Mouse (Mus musculus) kidney, embryonic 15.5 days (tissue): ENCODE measurements around the gene Tob1. TPM values are rescaled to one million over a fixed set of nuclear protein-coding genes. Genes with fewer than 3 reads are reported as not detected.

Source experiments
- ATAC-seq: fragments of 200-750 bp; cut with Nextera tagmentation; replicated peaks from 2 replicates; pipeline ENCODE4 v1.8.0; 2017; ENCODE audit warnings: moderate TSS enrichment; ENCODE audit not compliant: low FRiP score
- H3K27ac ChIP-seq: fragments of 300-500 bp; sonication (generic); 2 replicates; pipeline ENCODE4 v1.5.1; 2015; ENCODE audit warnings: mild to moderate bottlenecking, inconsistent platforms
- H3K27me3 ChIP-seq: fragments of 300-500 bp; sonication (generic); 2 replicates; pipeline ENCODE4 v1.6.1; 2015; ENCODE audit warnings: inconsistent platforms
- H3K36me3 ChIP-seq: fragments of 300-500 bp; sonication (generic); 2 replicates; pipeline ENCODE4 v1.6.1; 2015; ENCODE audit warnings: inconsistent platforms
- H3K4me1 ChIP-seq: fragments of 300-500 bp; sonication (generic); 2 replicates; pipeline ENCODE4 v1.6.1; 2015; ENCODE audit warnings: inconsistent platforms
- H3K4me2 ChIP-seq: fragments of 300-500 bp; sonication (generic); 2 replicates; pipeline ENCODE4 v1.6.1; 2015; ENCODE audit warnings: moderate library complexity, mild to moderate bottlenecking, inconsistent platforms
- H3K4me3 ChIP-seq: fragments of 300-500 bp; sonication (generic); replicated peaks from 2 replicates; pipeline ENCODE4 v1.5.1; 2015; ENCODE audit warnings: mild to moderate bottlenecking, inconsistent platforms
- H3K9ac ChIP-seq: fragments of 300-500 bp; sonication (generic); 2 replicates; pipeline ENCODE4 v1.6.1; 2015; ENCODE audit warnings: mild to moderate bottlenecking, inconsistent platforms
- H3K9me3 ChIP-seq: fragments of 300-500 bp; sonication (generic); replicated peaks from 2 replicates; pipeline ENCODE4 v1.6.1; 2016; ENCODE audit warnings: inconsistent platforms
- WGBS: fragments of 180-500 bp; shearing (Covaris S2); methylation state at CpG from one replicate; pipeline ENCODE4 v1.1.7; 2015; ENCODE audit warnings: mixed read lengths; 5-methylcytosine and 5-hydroxymethylcytosine counted together
- polyA plus RNA-seq: library from polyadenylated mRNA; unstranded; fragments of >200 nt; fragmentation: Nextera tagmentation; extraction: Ambion mirVana; gene quantifications from 2 replicates; pipeline ENCODE4 v1.2.1, GENCODE M21; 2015

The Tob1 gene
- polyA plus RNA-seq, 1 experiment from 2014 or later = 36.6 TPM

GRCm38 (mm10) chr11:94199771-94200170 is 11.5 kb upstream of the Tob1 start:
- no peak for ATAC-seq
- 87% methylated on average over 2 of the region's 2 CpGs for WGBS
- no peak overlapping the region for H3K27ac ChIP-seq
- H3K36me3 ChIP-seq = no peaks in the 10 kb centered on the region
- 0 out of 2 replicates have a peak, but pooled peaks cover 2% of the 10 kb centered on the region for H3K4me1 ChIP-seq
- no peak overlapping the region for H3K4me2 ChIP-seq
- H3K4me3 ChIP-seq = no peak overlapping the region
- no peaks in the 10 kb centered on the region for H3K9me3 ChIP-seq
- no peaks in the 10 kb centered on the region for H3K27me3 ChIP-seq
- no peak overlapping the region for H3K9ac ChIP-seq

- no peaks in the 10 kb centered on the region for H3K4me1 ChIP-seq
- WGBS = 86% methylated on average over 4 of the region's 4 CpGs
- H3K4me3 ChIP-seq = no peak overlapping the region
- no peaks in the 10 kb centered on the region for H3K27me3 ChIP-seq
- H3K4me2 ChIP-seq = no peak overlapping the region
- no peak for ATAC-seq
- no peak overlapping the region for H3K9ac ChIP-seq
- H3K9me3 ChIP-seq = no peaks in the 10 kb centered on the region
- no peaks in the 10 kb centered on the region for H3K36me3 ChIP-seq
- H3K27ac ChIP-seq = no peak overlapping the region
Measured at GRCm38 (mm10) chr11:94200422-94200821, 10.8 kb upstream of the Tob1 start.

- H3K4me2 ChIP-seq = no peak overlapping the region
- H3K27ac ChIP-seq = no peak overlapping the region
- H3K36me3 ChIP-seq = no peaks in the 10 kb centered on the region
- H3K4me3 ChIP-seq = no peak overlapping the region
- 83% methylated on average over 5 of the region's 5 CpGs for WGBS
- H3K27me3 ChIP-seq = no peaks in the 10 kb centered on the region
- no peak overlapping the region for H3K9ac ChIP-seq
- no peaks in the 10 kb centered on the region for H3K9me3 ChIP-seq
- no peak for ATAC-seq
- H3K4me1 ChIP-seq = no peaks in the 10 kb centered on the region
Measured at GRCm38 (mm10) chr11:94202106-94202505, 9.1 kb upstream of the Tob1 start.

GRCm38 (mm10) chr11:94203066-94203465 is 8.2 kb upstream of the Tob1 start:
- no peak for ATAC-seq
- Histone ChIP-seq H3K4me3 (no peak overlapping the region), H3K36me3 (no peaks in the 10 kb centered on the region), H3K9me3 (no peaks in the 10 kb centered on the region), H3K27ac (no peak overlapping the region), H3K4me2 (no peak overlapping the region), H3K27me3 (no peaks in the 10 kb centered on the region), H3K9ac (no peak overlapping the region), H3K4me1 (no peaks in the 10 kb centered on the region)
- WGBS = 63% methylated on average over 3 of the region's 3 CpGs

- Histone ChIP-seq H3K9me3 (no peaks in the 10 kb centered on the region), H3K4me2 (no peak overlapping the region), H3K27me3 (no peaks in the 10 kb centered on the region), H3K36me3 (no peaks in the 10 kb centered on the region), H3K27ac (no peak overlapping the region), H3K4me1 (no peaks in the 10 kb centered on the region), H3K4me3 (no peak overlapping the region), H3K9ac (no peak overlapping the region)
- WGBS = 89% methylated on average over 10 of the region's 10 CpGs
- ATAC-seq = no peak
Measured at GRCm38 (mm10) chr11:94206398-94207114, 4.7 kb upstream of the Tob1 start.

GRCm38 (mm10) chr11:94208811-94209675 is 2.2 kb upstream of the Tob1 start:
- Histone ChIP-seq H3K27me3 (no peaks in the 10 kb centered on the region), H3K4me2 (peak overlapping the region; percentile 98), H3K9me3 (no peaks in the 10 kb centered on the region), H3K36me3 (peaks cover 7% of the 10 kb centered on the region), H3K9ac (no peak overlapping the region), H3K27ac (peak overlapping the region; percentile 99), H3K4me3 (peak overlapping the region; percentile 96), H3K4me1 (peaks cover 17% of the 10 kb centered on the region)
- WGBS = 40% methylated on average over 8 of the region's 8 CpGs
- no peak for ATAC-seq

GRCm38 (mm10) chr11:94209695-94210131 is 1.5 kb upstream of the Tob1 start:
- no peak for ATAC-seq
- Histone ChIP-seq H3K36me3 (peaks cover 14% of the 10 kb centered on the region), H3K4me2 (peak overlapping the region; percentile 98), H3K9me3 (no peaks in the 10 kb centered on the region), H3K9ac (peak overlapping the region; percentile 61), H3K27me3 (no peaks in the 10 kb centered on the region), H3K27ac (peak overlapping the region; percentile 99), H3K4me3 (peak overlapping the region; percentile 96), H3K4me1 (peaks cover 21% of the 10 kb centered on the region)
- WGBS = under 1% methylated on average over 14 of the region's 14 CpGs

GRCm38 (mm10) chr11:94210191-94211086 is 815 bp upstream of the Tob1 start:
- Histone ChIP-seq H3K9ac (peak overlapping the region; percentile 69), H3K27me3 (no peaks in the 10 kb centered on the region), H3K27ac (peak overlapping the region; percentile 99), H3K36me3 (peaks cover 15% of the 10 kb centered on the region), H3K4me1 (peaks cover 21% of the 10 kb centered on the region), H3K9me3 (no peaks in the 10 kb centered on the region), H3K4me3 (peak overlapping the region; percentile 96), H3K4me2 (peak overlapping the region; percentile 98)
- under 1% methylated on average over 50 of the region's 56 CpGs for WGBS
- peak; percentile 84 for ATAC-seq

GRCm38 (mm10) chr11:94211651-94212488 is 616 bp downstream of the Tob1 start:
- ATAC-seq = peak; percentile 30
- Histone ChIP-seq H3K9ac (peak overlapping the region; percentile 98), H3K27ac (peak overlapping the region; percentile 99), H3K27me3 (no peaks in the 10 kb centered on the region), H3K4me3 (peak overlapping the region; percentile 96), H3K4me2 (peak overlapping the region; percentile 67), H3K9me3 (no peaks in the 10 kb centered on the region), H3K36me3 (peaks cover 21% of the 10 kb centered on the region), H3K4me1 (peaks cover 34% of the 10 kb centered on the region)
- under 1% methylated on average over 41 of the region's 61 CpGs for WGBS

GRCm38 (mm10) chr11:94212489-94212836 is 1.2 kb downstream of the Tob1 start:
- peaks cover 21% of the 10 kb centered on the region for H3K36me3 ChIP-seq
- no peaks in the 10 kb centered on the region for H3K9me3 ChIP-seq
- H3K9ac ChIP-seq = peak overlapping the region; percentile 62
- peak overlapping the region; percentile 67 for H3K4me2 ChIP-seq
- H3K4me1 ChIP-seq = peaks cover 36% of the 10 kb centered on the region
- no peaks in the 10 kb centered on the region for H3K27me3 ChIP-seq
- H3K4me3 ChIP-seq = peak overlapping the region; percentile 96
- peak overlapping the region; percentile 99 for H3K27ac ChIP-seq
- WGBS = 2% methylated on average over 7 of the region's 7 CpGs
- no peak for ATAC-seq

- Histone ChIP-seq H3K27me3 (no peaks in the 10 kb centered on the region), H3K4me3 (peak overlapping the region; percentile 96), H3K36me3 (peaks cover 21% of the 10 kb centered on the region), H3K4me2 (peak overlapping the region; percentile 67), H3K4me1 (peaks cover 36% of the 10 kb centered on the region), H3K9ac (no peak overlapping the region; the same call in 1 of the 2 replicates), H3K27ac (no peak overlapping the region), H3K9me3 (no peaks in the 10 kb centered on the region)
- 46% methylated on average over 4 of the region's 4 CpGs for WGBS
- no peak for ATAC-seq
Measured at GRCm38 (mm10) chr11:94212997-94213396, 1.7 kb downstream of the Tob1 start.
